Mouse (Mus musculus) erythroblast, embryonic 14.5 days (primary cell): Measurements from ENCODE around the gene Hoxc9. TPM values are rescaled to one million over a fixed set of nuclear protein-coding genes. Genes with fewer than 3 reads are reported as not detected.

Source experiments
- H3K27me3 ChIP-seq: 2 replicates; pipeline ENCODE4 v1.6.1; 2012; ENCODE audit warnings: inconsistent platforms; ENCODE audit not compliant: control insufficient read depth
- H3K36me3 ChIP-seq: 2 replicates; pipeline ENCODE4 v1.6.1; 2012; ENCODE audit warnings: mild to moderate bottlenecking, inconsistent platforms; ENCODE audit not compliant: control insufficient read depth
- H3K4me1 ChIP-seq: 2 replicates; pipeline ENCODE4 v1.6.1; 2012; ENCODE audit warnings: inconsistent platforms; ENCODE audit not compliant: control insufficient read depth
- H3K4me3 ChIP-seq: replicated peaks from 2 replicates; pipeline ENCODE3; 2012; ENCODE audit warnings: moderate library complexity, mild to moderate bottlenecking, inconsistent platforms
- H3K9me3 ChIP-seq: 2 replicates; pipeline ENCODE4 v1.6.1; 2012; ENCODE audit warnings: low read length, inconsistent platforms, mixed read lengths; ENCODE audit not compliant: control insufficient read depth
- GATA1 ChIP-seq: IDR thresholded peaks from 2 replicates; pipeline ENCODE4 v1.6.1; 2012; ENCODE audit warnings: low read length, inconsistent platforms, mixed read lengths
- TAL1 ChIP-seq: IDR thresholded peaks from 3 replicates; pipeline ENCODE4 v1.6.1; 2012; ENCODE audit warnings: low read length, inconsistent platforms, mixed read lengths
- polyA plus RNA-seq: library from polyadenylated mRNA; stranded (reverse); fragments of >175 nt; gene quantifications from 2 replicates; pipeline ENCODE4 v1.2.3, GENCODE M21; 2012

Gene Hoxc9
- polyA plus RNA-seq, 1 experiment, result not detected

DNA sequence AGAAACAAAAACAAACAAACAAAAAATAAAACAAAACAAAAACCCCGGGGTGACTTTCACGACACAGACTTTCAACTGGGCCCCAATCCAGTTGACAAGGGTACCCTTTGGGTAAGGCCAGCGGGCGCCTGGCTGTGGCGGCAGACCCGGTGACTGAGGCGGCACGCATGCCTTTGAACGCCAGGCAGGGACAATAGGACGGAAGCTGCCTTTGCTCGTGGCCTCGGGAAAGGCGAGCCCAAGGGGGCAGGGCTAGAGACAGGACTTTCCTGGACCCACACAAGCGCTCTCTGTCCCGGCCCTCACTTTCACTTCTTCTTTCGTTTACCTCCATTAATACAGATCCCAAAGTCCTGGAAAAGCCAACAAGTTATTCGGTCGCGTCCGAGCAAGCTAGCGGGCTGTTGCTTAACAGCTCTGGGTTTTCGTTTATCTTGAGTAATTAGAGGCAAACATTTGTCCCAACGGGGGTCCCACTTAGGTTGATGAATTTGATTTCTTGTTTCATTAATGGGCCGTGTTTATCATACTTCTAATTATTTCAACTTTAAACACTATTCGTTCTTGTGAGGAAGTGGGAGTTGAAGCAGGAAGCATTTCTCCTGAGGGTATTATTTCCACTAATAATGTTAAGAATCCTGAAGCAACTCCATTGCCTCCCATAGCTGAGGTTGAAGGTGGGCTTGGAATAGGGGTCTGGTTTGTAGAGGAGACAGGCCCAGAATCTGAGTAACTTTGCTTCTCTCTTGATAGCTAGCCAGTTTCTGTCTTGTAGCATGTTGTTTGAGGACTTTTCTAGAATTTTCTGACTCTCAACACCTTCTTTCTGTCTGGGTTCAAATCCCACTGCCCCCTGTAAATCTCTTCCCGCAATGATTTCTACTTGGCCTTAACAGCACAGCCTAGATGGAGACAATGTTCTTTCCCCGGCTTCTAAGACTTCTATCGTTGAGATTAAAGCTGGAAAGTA is 12.3 kb upstream of the Hoxc9 start:
- H3K36me3 ChIP-seq, result no peaks in the 10 kb centered on the region
- peaks cover 100% of the 10 kb centered on the region for H3K27me3 ChIP-seq
- peaks cover 3% of the 10 kb centered on the region; the same call in 1 of the 2 replicates for H3K9me3 ChIP-seq
- no peaks in the 10 kb centered on the region for H3K4me1 ChIP-seq
- TF ChIP-seq TAL1 (no peak), GATA1 (no peak)
- no peak overlapping the region for H3K4me3 ChIP-seq

DNA sequence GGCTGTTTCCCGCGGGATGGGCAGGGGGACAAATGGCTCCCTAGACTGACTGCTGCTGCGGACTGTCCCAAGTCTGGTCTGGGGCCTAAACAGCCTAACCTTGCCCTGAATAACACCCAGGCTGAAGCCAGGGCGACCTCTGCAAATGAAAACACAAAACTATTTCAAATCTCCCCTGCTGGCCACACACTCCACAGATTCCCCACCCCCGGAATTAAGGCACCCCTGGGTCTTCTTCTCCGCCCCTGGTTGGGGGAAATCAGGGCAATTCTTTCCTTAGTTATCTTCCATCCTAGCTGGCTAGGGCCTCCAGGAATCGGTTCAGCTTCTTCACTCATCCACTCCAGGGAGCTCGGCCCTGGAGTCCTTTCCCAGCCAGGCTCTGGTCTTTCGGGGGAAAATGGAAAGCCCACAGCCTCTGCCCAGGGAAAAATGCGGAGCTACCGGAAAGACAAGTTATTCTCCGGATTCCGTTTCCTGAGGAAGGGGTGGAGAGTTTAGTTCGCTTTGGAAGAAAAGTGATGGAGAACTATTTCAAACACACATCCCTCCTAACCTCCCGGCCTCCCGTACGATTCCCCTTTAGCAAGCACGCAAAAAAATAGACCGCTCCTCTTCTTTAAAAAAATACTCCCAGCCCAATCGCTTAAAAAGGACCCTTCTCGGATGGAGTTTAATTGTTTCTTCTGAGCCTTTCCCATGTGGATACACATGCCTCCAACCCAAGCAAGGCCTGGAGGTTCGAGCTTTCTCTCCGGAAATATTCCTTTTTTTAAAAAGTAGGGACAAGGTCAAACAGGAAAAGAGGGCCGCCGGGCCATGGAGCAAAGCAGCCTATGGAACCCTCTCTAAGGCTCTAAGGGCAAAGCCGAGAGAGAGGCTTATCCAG is 11.0 kb upstream of the Hoxc9 start:
- no peaks in the 10 kb centered on the region for H3K36me3 ChIP-seq
- H3K27me3 ChIP-seq, result peaks cover 100% of the 10 kb centered on the region
- H3K9me3 ChIP-seq, result peaks cover 3% of the 10 kb centered on the region; the same call in 1 of the 2 replicates
- TF ChIP-seq TAL1 (no peak), GATA1 (no peak)
- H3K4me1 ChIP-seq, result no peaks in the 10 kb centered on the region
- no peak overlapping the region for H3K4me3 ChIP-seq

DNA sequence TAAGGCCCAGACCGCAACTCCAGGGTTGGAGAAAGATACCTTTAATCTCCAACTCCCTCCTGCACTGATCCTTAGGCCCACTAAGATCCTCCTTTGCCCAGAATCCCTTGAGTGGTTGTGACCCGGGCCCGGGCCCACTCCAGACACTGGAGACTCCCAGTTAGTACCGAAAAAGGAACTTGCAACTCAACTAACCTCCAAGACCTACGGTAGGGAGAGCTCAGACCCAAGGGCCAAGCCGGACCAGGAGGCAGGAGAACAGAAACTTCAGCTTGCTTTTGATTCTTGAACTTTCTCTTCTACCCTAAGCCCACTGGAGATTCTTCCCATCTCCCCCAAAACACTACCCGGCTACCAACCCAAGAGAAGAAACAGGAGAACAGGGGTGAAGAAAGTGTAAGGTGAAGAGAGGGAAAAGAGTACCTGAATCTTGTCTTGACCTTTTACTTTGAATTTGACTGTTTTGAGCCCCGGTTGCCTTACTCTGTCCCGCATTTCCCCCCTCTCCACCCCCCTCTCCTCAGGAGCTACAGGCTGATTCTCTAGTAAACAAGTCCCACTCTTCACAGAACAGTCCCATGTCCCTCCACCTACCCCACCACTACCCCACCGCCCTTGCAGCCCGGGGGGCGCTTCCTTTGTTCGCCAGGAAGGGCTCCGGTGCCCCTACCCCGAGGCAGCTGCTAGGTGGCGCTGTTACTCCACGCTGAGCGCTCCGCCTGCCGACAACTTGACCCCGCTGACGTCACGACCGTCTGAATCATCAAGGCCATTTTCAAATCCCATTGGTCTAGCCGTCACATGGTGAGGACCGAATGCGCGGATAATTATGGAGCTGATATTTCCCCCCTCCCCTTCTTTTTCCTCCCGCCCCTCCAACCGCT is 10.1 kb upstream of the Hoxc9 start:
- Histone ChIP-seq H3K9me3 (peaks cover 3% of the 10 kb centered on the region; the same call in 1 of the 2 replicates), H3K27me3 (peaks cover 100% of the 10 kb centered on the region), H3K36me3 (no peaks in the 10 kb centered on the region), H3K4me1 (no peaks in the 10 kb centered on the region), H3K4me3 (no peak overlapping the region)
- TF ChIP-seq GATA1 (no peak), TAL1 (no peak)

DNA sequence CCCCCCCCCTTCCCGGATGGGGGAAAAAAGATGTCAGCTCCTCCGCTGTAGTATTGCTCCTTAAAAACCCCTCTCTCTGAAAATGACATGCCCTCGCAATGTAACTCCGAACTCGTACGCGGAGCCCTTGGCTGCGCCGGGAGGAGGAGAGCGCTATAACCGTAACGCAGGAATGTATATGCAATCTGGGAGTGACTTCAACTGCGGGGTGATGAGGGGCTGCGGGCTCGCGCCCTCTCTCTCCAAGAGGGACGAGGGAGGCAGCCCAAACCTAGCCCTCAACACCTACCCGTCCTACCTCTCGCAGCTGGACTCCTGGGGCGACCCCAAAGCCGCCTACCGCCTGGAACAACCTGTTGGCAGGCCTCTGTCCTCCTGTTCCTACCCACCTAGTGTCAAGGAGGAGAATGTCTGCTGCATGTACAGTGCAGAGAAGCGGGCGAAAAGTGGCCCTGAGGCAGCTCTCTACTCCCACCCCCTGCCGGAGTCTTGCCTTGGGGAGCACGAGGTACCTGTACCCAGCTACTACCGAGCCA is 9.4 kb upstream of the Hoxc9 start, which contains the start of gene Hoxc10:
Gene Hoxc10, plus strand, starts transcription at position 21 of the 536 bp plus-strand sequence.
- no peak within 1 kb of the TSS for H3K4me3 ChIP-seq

DNA sequence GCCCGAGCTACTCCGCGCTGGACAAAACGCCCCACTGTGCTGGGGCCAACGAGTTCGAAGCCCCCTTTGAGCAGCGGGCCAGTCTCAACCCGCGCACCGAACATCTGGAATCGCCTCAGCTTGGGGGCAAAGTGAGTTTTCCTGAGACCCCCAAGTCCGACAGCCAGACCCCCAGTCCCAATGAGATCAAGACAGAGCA is 9.0 kb upstream of the Hoxc9 start, which contains the start of gene Hoxc5:
Gene Hoxc5, plus strand, starts transcription at position 132 of the 199 bp plus-strand sequence.
- Histone ChIP-seq H3K9me3 (peaks cover 3% of the 10 kb centered on the region; the same call in 1 of the 2 replicates), H3K4me1 (no peaks in the 10 kb centered on the region), H3K4me3 (no peak within 1 kb of the TSS), H3K36me3 (no peaks in the 10 kb centered on the region), H3K27me3 (peaks cover 100% of the 10 kb centered on the region)
- no peak for TF ChIP-seq TAL1
- TF ChIP-seq GATA1, result no peak

More for the DNA sequence above, 9.4 kb upstream of the Hoxc9 start, which contains the start of gene Hoxc10:
- no peaks in the 10 kb centered on the region for H3K36me3 ChIP-seq
- peaks cover 3% of the 10 kb centered on the region; the same call in 1 of the 2 replicates for H3K9me3 ChIP-seq
- H3K4me1 ChIP-seq, result no peaks in the 10 kb centered on the region
- peaks cover 100% of the 10 kb centered on the region for H3K27me3 ChIP-seq
- TF ChIP-seq GATA1 (no peak), TAL1 (no peak)

DNA sequence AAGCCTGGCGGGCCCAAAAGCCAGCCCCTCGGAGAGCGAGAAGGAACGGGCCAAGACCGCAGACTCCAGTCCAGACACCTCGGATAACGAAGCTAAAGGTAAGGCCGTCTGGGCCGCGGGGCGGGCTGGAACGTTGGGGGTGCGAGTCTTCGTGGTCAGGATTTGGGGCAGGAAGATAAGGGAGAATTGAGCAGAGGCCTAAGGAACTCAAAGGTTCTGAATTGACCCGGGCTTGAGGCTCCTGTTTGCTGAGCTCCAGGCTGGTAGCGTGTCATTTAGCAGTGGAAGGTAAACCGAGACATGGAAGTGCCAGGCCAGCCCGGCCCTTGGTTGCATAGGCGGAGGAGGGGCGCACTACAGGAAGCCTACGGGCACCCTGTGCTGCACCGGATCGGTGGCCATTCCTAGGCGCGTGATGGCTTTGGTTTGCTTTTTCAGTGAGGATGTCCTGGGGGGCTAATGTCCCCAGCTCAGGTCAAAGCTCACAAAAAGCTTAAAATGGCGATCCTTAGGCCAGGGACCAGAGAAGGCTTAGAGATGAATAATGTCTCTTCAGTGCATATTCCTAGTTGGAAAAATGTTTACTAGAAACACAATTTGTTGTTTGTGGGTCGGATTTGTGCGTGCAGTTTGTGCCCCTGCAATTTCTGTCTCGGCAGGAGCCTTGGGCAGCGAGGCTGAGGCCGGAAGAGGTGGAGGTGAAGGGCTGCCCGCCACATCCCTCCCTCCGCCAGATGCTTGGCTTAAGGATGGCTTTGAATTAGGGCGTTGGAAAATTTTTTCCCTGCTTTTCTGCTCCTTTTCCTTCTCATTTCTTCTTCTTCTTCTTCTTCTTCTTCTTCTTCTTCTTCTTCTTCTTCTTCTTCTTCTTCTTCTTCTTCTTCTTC is 8.5 kb upstream of the Hoxc9 start:
- no peak overlapping the region for H3K4me3 ChIP-seq
- H3K36me3 ChIP-seq, result no peaks in the 10 kb centered on the region
- peaks cover 100% of the 10 kb centered on the region for H3K27me3 ChIP-seq
- no peaks in the 10 kb centered on the region for H3K4me1 ChIP-seq
- TF ChIP-seq GATA1 (no peak), TAL1 (no peak)
- H3K9me3 ChIP-seq, result peaks cover 3% of the 10 kb centered on the region; the same call in 1 of the 2 replicates

DNA sequence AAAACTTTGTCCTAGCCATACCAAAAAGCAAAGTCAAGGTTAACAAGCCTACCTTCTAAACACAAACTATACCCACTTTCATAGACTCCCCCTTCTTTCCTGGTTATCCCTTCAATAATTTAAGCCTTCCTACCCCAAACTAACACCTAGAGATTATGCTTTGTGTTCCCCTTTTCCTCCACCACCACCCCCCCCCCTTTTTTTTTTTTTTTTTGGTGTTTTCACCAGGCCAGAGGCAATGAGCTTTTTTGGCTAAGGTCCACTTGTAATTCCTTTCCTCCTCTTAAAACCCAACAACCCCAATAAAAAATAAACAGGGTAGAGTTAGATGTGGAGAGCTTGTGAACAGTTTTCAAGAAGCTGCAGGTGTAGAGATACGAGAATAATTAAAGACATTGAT is 6.9 kb upstream of the Hoxc9 start:
- no peaks in the 10 kb centered on the region for H3K36me3 ChIP-seq
- peaks cover 100% of the 10 kb centered on the region for H3K27me3 ChIP-seq
- H3K9me3 ChIP-seq, result peaks cover 3% of the 10 kb centered on the region; the same call in 1 of the 2 replicates
- H3K4me3 ChIP-seq, result no peak overlapping the region
- TF ChIP-seq GATA1 (no peak), TAL1 (no peak)
- no peaks in the 10 kb centered on the region for H3K4me1 ChIP-seq
